Mouse (Mus musculus): ENCODE data around the gene Kbtbd7. TPM values are rescaled to one million over a fixed set of nuclear protein-coding genes. Genes with fewer than 3 reads are reported as not detected.

The Kbtbd7 gene
- polyA plus RNA-seq, 1 experiment from 2014 or later, result 9.7 TPM

GRCm38 (mm10) chr14:79393289-79393688 is 33.0 kb upstream of the Kbtbd7 start:
- H3K27ac ChIP-seq, result no peak overlapping the region
- H3K36me3 ChIP-seq (ENCODE audit: insufficient read depth, low read length), result no peaks in the 10 kb centered on the region
- no peak for ATAC-seq (replicated peaks; ENCODE audit: low FRiP score, low read depth)
- H3K4me2 ChIP-seq (ENCODE audit: low read length), result no peak overlapping the region
- TF ChIP-seq CTCF (IDR thresholded peaks at IDR 0.05; ENCODE audit: low read depth), result no peak
- H3K9ac ChIP-seq (ENCODE audit: low read depth, low read length), result no peak overlapping the region
- DNase-seq (ENCODE audit: low spot score), result peak; percentile 33
- no peak overlapping the region for H3K4me3 ChIP-seq (replicated peaks; ENCODE audit: low read depth, low read length)
- WGBS, result 46% methylated on average over 1 of the region's 1 CpGs
- H3K9me3 ChIP-seq (replicated peaks; ENCODE audit: low read length), result no peaks in the 10 kb centered on the region
- H3K27me3 ChIP-seq (ENCODE audit: insufficient read depth, low read length), result no peaks in the 10 kb centered on the region
- H3K4me1 ChIP-seq (replicated peaks; ENCODE audit: insufficient read depth, low read length), result peaks cover 6% of the 10 kb centered on the region; the same call in 1 of the 2 replicates

DNA sequence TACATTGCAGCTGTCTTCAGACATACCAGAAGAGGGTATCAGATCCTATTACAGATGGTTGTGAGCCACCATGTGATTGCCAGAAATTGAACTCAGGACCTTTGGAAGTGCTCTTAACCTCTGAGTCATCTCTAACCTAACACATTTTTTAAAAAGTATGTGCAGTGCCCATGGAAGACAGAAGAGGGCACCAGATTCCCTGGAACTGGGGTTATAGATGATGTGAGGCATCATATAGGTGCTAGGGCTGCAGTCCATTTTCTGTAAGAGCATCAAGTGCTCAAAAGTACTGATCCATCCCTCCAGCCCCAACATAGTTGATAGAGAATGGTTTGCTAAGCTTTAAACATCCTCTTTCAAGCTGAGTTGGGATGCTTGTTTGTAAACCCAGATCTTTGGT is 31.7 kb upstream of the Kbtbd7 start:
- ATAC-seq (replicated peaks; ENCODE audit: low FRiP score, low read depth) (no peak), DNase-seq (ENCODE audit: low spot score) (peak; percentile 62)
- no peaks in the 10 kb centered on the region for H3K27me3 ChIP-seq (ENCODE audit: insufficient read depth, low read length)
- no peaks in the 10 kb centered on the region for H3K4me1 ChIP-seq (replicated peaks; ENCODE audit: insufficient read depth, low read length)
- no peaks in the 10 kb centered on the region for H3K9me3 ChIP-seq (replicated peaks; ENCODE audit: low read length)
- H3K27ac ChIP-seq, result no peak overlapping the region
- no peak overlapping the region for H3K9ac ChIP-seq (ENCODE audit: low read depth, low read length)
- no peaks in the 10 kb centered on the region for H3K36me3 ChIP-seq (ENCODE audit: insufficient read depth, low read length)
- TF ChIP-seq CTCF (IDR thresholded peaks at IDR 0.05; ENCODE audit: low read depth), result peak; percentile 79
- H3K4me3 ChIP-seq (replicated peaks; ENCODE audit: low read depth, low read length), result no peak overlapping the region
- H3K4me2 ChIP-seq (ENCODE audit: low read length), result no peak overlapping the region

GRCm38 (mm10) chr14:79397321-79398122 is 28.8 kb upstream of the Kbtbd7 start, which contains the start of gene Mtrf1:
TSS of gene Mtrf1 (plus strand) at chr14:79397772.
- Histone ChIP-seq H3K27ac (peak within 1 kb of the TSS; percentile 86), H3K9ac (ENCODE audit: low read depth, low read length) (peak within 1 kb of the TSS; percentile 60; the same call in 1 of the 2 replicates), H3K4me3 (replicated peaks; ENCODE audit: low read depth, low read length) (peak within 1 kb of the TSS; percentile 62), H3K36me3 (ENCODE audit: insufficient read depth, low read length) (0 out of 2 replicates have a peak, but pooled peaks cover 4% of the 10 kb centered on the region), H3K4me1 (replicated peaks; ENCODE audit: insufficient read depth, low read length) (no peaks in the 10 kb centered on the region), H3K27me3 (ENCODE audit: insufficient read depth, low read length) (no peaks in the 10 kb centered on the region), H3K9me3 (replicated peaks; ENCODE audit: low read length) (no peaks in the 10 kb centered on the region), H3K4me2 (ENCODE audit: low read length) (peak within 1 kb of the TSS; percentile 70)
- WGBS, result 19% methylated on average over 23 of the region's 23 CpGs
- TF ChIP-seq CTCF (IDR thresholded peaks at IDR 0.05; ENCODE audit: low read depth), result no peak
- DNase-seq (ENCODE audit: low spot score) (peak; percentile 87), ATAC-seq (replicated peaks; ENCODE audit: low FRiP score, low read depth) (peak; percentile 89)

DNA sequence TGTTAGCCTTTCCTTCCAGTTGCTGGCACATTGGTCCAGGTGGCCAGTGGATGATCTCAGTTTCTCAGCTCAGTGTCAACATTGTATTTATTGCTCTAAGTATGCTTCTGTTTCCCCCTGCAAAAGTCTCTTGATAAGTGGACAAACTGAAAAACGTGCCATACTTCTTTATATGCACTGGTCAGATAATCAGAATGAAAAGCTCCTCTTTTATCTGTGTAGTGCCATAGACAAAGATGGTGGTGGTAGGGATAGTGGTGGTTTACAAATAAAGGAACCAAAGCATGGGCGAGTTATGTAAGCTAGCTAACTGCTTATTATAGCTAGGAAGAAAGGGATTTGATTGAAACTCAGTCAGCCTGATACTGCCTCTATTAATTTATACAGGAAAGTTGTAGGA is 18.7 kb upstream of the Kbtbd7 start:
- no peaks in the 10 kb centered on the region for H3K27me3 ChIP-seq (ENCODE audit: insufficient read depth, low read length)
- DNase-seq (ENCODE audit: low spot score), result no peak
- H3K4me1 ChIP-seq (replicated peaks; ENCODE audit: insufficient read depth, low read length), result no peaks in the 10 kb centered on the region
- 0 out of 2 replicates have a peak, but pooled peaks cover 3% of the 10 kb centered on the region for H3K36me3 ChIP-seq (ENCODE audit: insufficient read depth, low read length)
- H3K4me3 ChIP-seq (replicated peaks; ENCODE audit: low read depth, low read length), result no peak overlapping the region
- H3K9ac ChIP-seq (ENCODE audit: low read depth, low read length), result no peak overlapping the region
- WGBS, result 81% methylated on average over 2 of the region's 2 CpGs
- ATAC-seq (replicated peaks; ENCODE audit: low FRiP score, low read depth), result no peak
- H3K4me2 ChIP-seq (ENCODE audit: low read length), result no peak overlapping the region
- no peak overlapping the region for H3K27ac ChIP-seq
- no peaks in the 10 kb centered on the region for H3K9me3 ChIP-seq (replicated peaks; ENCODE audit: low read length)
- TF ChIP-seq CTCF (IDR thresholded peaks at IDR 0.05; ENCODE audit: low read depth), result no peak

GRCm38 (mm10) chr14:79409278-79409830 is 17.0 kb upstream of the Kbtbd7 start:
- Histone ChIP-seq H3K4me3 (replicated peaks; ENCODE audit: low read depth, low read length) (no peak overlapping the region), H3K27me3 (ENCODE audit: insufficient read depth, low read length) (no peaks in the 10 kb centered on the region), H3K36me3 (ENCODE audit: insufficient read depth, low read length) (peaks cover 13% of the 10 kb centered on the region; the same call in 1 of the 2 replicates), H3K4me1 (replicated peaks; ENCODE audit: insufficient read depth, low read length) (no peaks in the 10 kb centered on the region), H3K9ac (ENCODE audit: low read depth, low read length) (no peak overlapping the region), H3K27ac (no peak overlapping the region), H3K9me3 (replicated peaks; ENCODE audit: low read length) (no peaks in the 10 kb centered on the region), H3K4me2 (ENCODE audit: low read length) (no peak overlapping the region)
- 90% methylated on average over 6 of the region's 6 CpGs for WGBS
- ATAC-seq (replicated peaks; ENCODE audit: low FRiP score, low read depth) (no peak), DNase-seq (ENCODE audit: low spot score) (no peak)
- no peak for TF ChIP-seq CTCF (IDR thresholded peaks at IDR 0.05; ENCODE audit: low read depth)

- no peak overlapping the region for H3K27ac ChIP-seq
- no peak for DNase-seq (ENCODE audit: low spot score)
- H3K27me3 ChIP-seq (ENCODE audit: insufficient read depth, low read length), result no peaks in the 10 kb centered on the region
- no peak for ATAC-seq (replicated peaks; ENCODE audit: low FRiP score, low read depth)
- H3K9me3 ChIP-seq (replicated peaks; ENCODE audit: low read length), result no peaks in the 10 kb centered on the region
- peaks cover 13% of the 10 kb centered on the region; the same call in 1 of the 2 replicates for H3K36me3 ChIP-seq (ENCODE audit: insufficient read depth, low read length)
- TF ChIP-seq CTCF (IDR thresholded peaks at IDR 0.05; ENCODE audit: low read depth), result no peak
- H3K4me1 ChIP-seq (replicated peaks; ENCODE audit: insufficient read depth, low read length), result no peaks in the 10 kb centered on the region
- no peak overlapping the region for H3K9ac ChIP-seq (ENCODE audit: low read depth, low read length)
- WGBS, result 72% methylated on average over 2 of the region's 2 CpGs
- no peak overlapping the region for H3K4me2 ChIP-seq (ENCODE audit: low read length)
- no peak overlapping the region for H3K4me3 ChIP-seq (replicated peaks; ENCODE audit: low read depth, low read length)
Measured at GRCm38 (mm10) chr14:79410662-79411061, 15.6 kb upstream of the Kbtbd7 start.
